Mouse (Mus musculus): ENCODE measurements at regions not wholly inside any gene's neighbourhood (a gene's known extent, or its start where the extent isn't known, plus 50 kb on each side); places are given as distances from the start of the nearest gene placed in this dataset.

- ATAC-seq (ENCODE audit: low FRiP score, low TSS enrichment) (no peak), DNase-seq (ENCODE audit: low spot score) (no peak)
- H3K4me3 ChIP-seq (ENCODE audit: low read depth, low read length): no peak overlapping the region
- TF ChIP-seq CTCF (IDR thresholded peaks at IDR 0.05; ENCODE audit: low read depth): no peak
- no peak for TF ChIP-seq EP300 (optimal IDR thresholded peaks at IDR 0.05)
- no peaks in the 10 kb centered on the region for H3K36me3 ChIP-seq (ENCODE audit: control insufficient read depth, insufficient read depth, low read length)
- H3K4me1 ChIP-seq (replicated peaks; ENCODE audit: control insufficient read depth, insufficient read depth): 0 out of 2 replicates have a peak, but pooled peaks cover 2% of the 10 kb centered on the region
- H3K27ac ChIP-seq (replicated peaks): no peak overlapping the region
- WGBS: 87% methylated on average over 4 of the region's 4 CpGs
- no peak overlapping the region for H3K4me2 ChIP-seq (replicated peaks; ENCODE audit: low read depth)
- H3K27me3 ChIP-seq (ENCODE audit: control insufficient read depth, insufficient read depth, low read length): no peaks in the 10 kb centered on the region
- H3K9ac ChIP-seq (ENCODE audit: low read length): no peak overlapping the region
- H3K9me3 ChIP-seq (ENCODE audit: control insufficient read depth, low read length): no peaks in the 10 kb centered on the region
Observed at GRCm38 (mm10) chr17:49149896-49150295, 217.7 kb downstream of the Lrfn2 start.

- H3K27me3 ChIP-seq (ENCODE audit: control insufficient read depth, insufficient read depth, low read length): no peaks in the 10 kb centered on the region
- no peak for TF ChIP-seq EP300 (optimal IDR thresholded peaks at IDR 0.05)
- TF ChIP-seq CTCF (IDR thresholded peaks at IDR 0.05; ENCODE audit: low read depth): no peak
- H3K9ac ChIP-seq (ENCODE audit: low read length): no peak overlapping the region
- H3K27ac ChIP-seq (replicated peaks): no peak overlapping the region
- no peak for DNase-seq (ENCODE audit: low spot score)
- ATAC-seq (ENCODE audit: low FRiP score, low TSS enrichment): peak; percentile 35; the same call in 1 of the 2 replicates
- H3K4me2 ChIP-seq (replicated peaks; ENCODE audit: low read depth): no peak overlapping the region
- no peaks in the 10 kb centered on the region for H3K9me3 ChIP-seq (ENCODE audit: control insufficient read depth, low read length)
- 0 out of 2 replicates have a peak, but pooled peaks cover 2% of the 10 kb centered on the region for H3K4me1 ChIP-seq (replicated peaks; ENCODE audit: control insufficient read depth, insufficient read depth)
- H3K4me3 ChIP-seq (ENCODE audit: low read depth, low read length): no peak overlapping the region
- no peaks in the 10 kb centered on the region for H3K36me3 ChIP-seq (ENCODE audit: control insufficient read depth, insufficient read depth, low read length)
- WGBS: 27% methylated on average over 3 of the region's 3 CpGs
Observed at GRCm38 (mm10) chr17:49150971-49151422, 218.8 kb downstream of the Lrfn2 start.

- H3K27ac ChIP-seq (replicated peaks): no peak overlapping the region
- no peaks in the 10 kb centered on the region for H3K36me3 ChIP-seq (ENCODE audit: control insufficient read depth, insufficient read depth, low read length)
- DNase-seq (ENCODE audit: low spot score) (no peak), ATAC-seq (ENCODE audit: low FRiP score, low TSS enrichment) (no peak)
- no peak overlapping the region for H3K4me2 ChIP-seq (replicated peaks; ENCODE audit: low read depth)
- H3K9me3 ChIP-seq (ENCODE audit: control insufficient read depth, low read length): no peaks in the 10 kb centered on the region
- WGBS: 68% methylated on average over 9 of the region's 9 CpGs
- no peak overlapping the region for H3K4me3 ChIP-seq (ENCODE audit: low read depth, low read length)
- H3K27me3 ChIP-seq (ENCODE audit: control insufficient read depth, insufficient read depth, low read length): no peaks in the 10 kb centered on the region
- no peak overlapping the region for H3K9ac ChIP-seq (ENCODE audit: low read length)
- 0 out of 2 replicates have a peak, but pooled peaks cover 2% of the 10 kb centered on the region for H3K4me1 ChIP-seq (replicated peaks; ENCODE audit: control insufficient read depth, insufficient read depth)
- no peak for TF ChIP-seq CTCF (IDR thresholded peaks at IDR 0.05; ENCODE audit: low read depth)
- TF ChIP-seq EP300 (optimal IDR thresholded peaks at IDR 0.05): no peak
Observed at GRCm38 (mm10) chr17:49153994-49154393, 221.8 kb downstream of the Lrfn2 start.

GRCm38 (mm10) chr17:49155001-49155515 is 222.9 kb downstream of the Lrfn2 start:
- H3K4me1 ChIP-seq (replicated peaks; ENCODE audit: control insufficient read depth, insufficient read depth): 0 out of 2 replicates have a peak, but pooled peaks cover 2% of the 10 kb centered on the region
- no peaks in the 10 kb centered on the region for H3K9me3 ChIP-seq (ENCODE audit: control insufficient read depth, low read length)
- no peak overlapping the region for H3K4me3 ChIP-seq (ENCODE audit: low read depth, low read length)
- H3K9ac ChIP-seq (ENCODE audit: low read length): no peak overlapping the region
- H3K36me3 ChIP-seq (ENCODE audit: control insufficient read depth, insufficient read depth, low read length): no peaks in the 10 kb centered on the region
- no peak overlapping the region for H3K27ac ChIP-seq (replicated peaks)
- 66% methylated on average over 9 of the region's 9 CpGs for WGBS
- DNase-seq (ENCODE audit: low spot score) (no peak), ATAC-seq (ENCODE audit: low FRiP score, low TSS enrichment) (no peak)
- H3K4me2 ChIP-seq (replicated peaks; ENCODE audit: low read depth): no peak overlapping the region
- H3K27me3 ChIP-seq (ENCODE audit: control insufficient read depth, insufficient read depth, low read length): no peaks in the 10 kb centered on the region
- TF ChIP-seq CTCF (IDR thresholded peaks at IDR 0.05; ENCODE audit: low read depth) (no peak), EP300 (optimal IDR thresholded peaks at IDR 0.05) (no peak)

- Histone ChIP-seq H3K4me3 (ENCODE audit: low read depth, low read length) (no peak overlapping the region), H3K9me3 (ENCODE audit: control insufficient read depth, low read length) (no peaks in the 10 kb centered on the region), H3K4me1 (replicated peaks; ENCODE audit: control insufficient read depth, insufficient read depth) (no peaks in the 10 kb centered on the region), H3K36me3 (ENCODE audit: control insufficient read depth, insufficient read depth, low read length) (no peaks in the 10 kb centered on the region), H3K9ac (ENCODE audit: low read length) (no peak overlapping the region), H3K27me3 (ENCODE audit: control insufficient read depth, insufficient read depth, low read length) (no peaks in the 10 kb centered on the region), H3K4me2 (replicated peaks; ENCODE audit: low read depth) (no peak overlapping the region), H3K27ac (replicated peaks) (no peak overlapping the region)
- ATAC-seq (ENCODE audit: low FRiP score, low TSS enrichment) (no peak), DNase-seq (ENCODE audit: low spot score) (no peak)
- WGBS: 70% methylated on average over 2 of the region's 2 CpGs
- TF ChIP-seq EP300 (optimal IDR thresholded peaks at IDR 0.05) (no peak), CTCF (IDR thresholded peaks at IDR 0.05; ENCODE audit: low read depth) (no peak)
Observed at GRCm38 (mm10) chr17:49157586-49157985, 225.4 kb downstream of the Lrfn2 start.

- Histone ChIP-seq H3K27me3 (ENCODE audit: control insufficient read depth, insufficient read depth, low read length) (no peaks in the 10 kb centered on the region), H3K4me3 (ENCODE audit: low read depth, low read length) (peak overlapping the region; percentile 31), H3K27ac (replicated peaks) (no peak overlapping the region), H3K36me3 (ENCODE audit: control insufficient read depth, insufficient read depth, low read length) (no peaks in the 10 kb centered on the region), H3K9ac (ENCODE audit: low read length) (no peak overlapping the region; the same call in 1 of the 2 replicates), H3K4me1 (replicated peaks; ENCODE audit: control insufficient read depth, insufficient read depth) (0 out of 2 replicates have a peak, but pooled peaks cover 2% of the 10 kb centered on the region), H3K9me3 (ENCODE audit: control insufficient read depth, low read length) (no peaks in the 10 kb centered on the region), H3K4me2 (replicated peaks; ENCODE audit: low read depth) (peak overlapping the region; percentile 64)
- TF ChIP-seq EP300 (optimal IDR thresholded peaks at IDR 0.05): no peak
- no peak for TF ChIP-seq CTCF (IDR thresholded peaks at IDR 0.05; ENCODE audit: low read depth)
- DNase-seq (ENCODE audit: low spot score) (peak; percentile 48), ATAC-seq (ENCODE audit: low FRiP score, low TSS enrichment) (no peak)
- 5% methylated on average over 20 of the region's 20 CpGs for WGBS
Observed at GRCm38 (mm10) chr17:49171252-49172047, 239.3 kb downstream of the Lrfn2 start.
